Mouse (Mus musculus): ENCODE data around the gene Nt5dc3.

- TF ChIP-seq CTCF (IDR thresholded peaks at IDR 0.05; ENCODE audit: control insufficient read depth, insufficient read depth, insufficient replicate concordance, low read depth, low read length) (no peak), POLR2A (IDR thresholded peaks at IDR 0.05; ENCODE audit: control insufficient read depth, low read depth, low read length) (no peak)
Observed at GRCm38 (mm10) chr10:86786083-86786482, 7.3 kb downstream of the Nt5dc3 start.
